Mouse (Mus musculus) limb, embryonic 12.5 days (tissue): ENCODE measurements around the gene Prune2. TPM values are rescaled to one million over a fixed set of nuclear protein-coding genes. Genes with fewer than 3 reads are reported as not detected.
A peak's percentile ranks its signal among the peaks of the same experiment; 100 is the strongest.

Experiments used
- ATAC-seq: fragments of 200-750 bp; cut with Nextera tagmentation; 2 replicates; pipeline ENCODE4 v1.8.0; 2017; ENCODE audit warnings: low read depth, moderate TSS enrichment; ENCODE audit not compliant: insufficient number of reproducible peaks, insufficient read depth, low FRiP score, low TSS enrichment
- H3K27ac ChIP-seq: fragments of 300-500 bp; sonication (generic); 2 replicates; pipeline ENCODE4 v1.5.1; 2016; ENCODE audit warnings: mild to moderate bottlenecking, moderate library complexity
- H3K27me3 ChIP-seq: fragments of 300-500 bp; sonication (generic); 2 replicates; pipeline ENCODE4 v1.6.1; 2016; ENCODE audit warnings: mild to moderate bottlenecking, moderate library complexity
- H3K36me3 ChIP-seq: fragments of 300-500 bp; sonication (generic); 2 replicates; pipeline ENCODE4 v1.6.1; 2016; ENCODE audit warnings: mild to moderate bottlenecking, moderate library complexity
- H3K4me1 ChIP-seq: fragments of 300-500 bp; sonication (generic); replicated peaks from 2 replicates; pipeline ENCODE4 v1.6.1; 2016
- H3K4me2 ChIP-seq: fragments of 300-500 bp; sonication (generic); 2 replicates; pipeline ENCODE4 v1.6.1; 2016; ENCODE audit warnings: mild to moderate bottlenecking, moderate library complexity
- H3K4me3 ChIP-seq: fragments of 300-500 bp; sonication (generic); replicated peaks from 2 replicates; pipeline ENCODE4 v1.5.1; 2016; ENCODE audit warnings: mild to moderate bottlenecking
- H3K9ac ChIP-seq: fragments of 300-500 bp; sonication (generic); replicated peaks from 2 replicates; pipeline ENCODE4 v1.6.1; 2016; ENCODE audit warnings: mild to moderate bottlenecking, moderate library complexity
- H3K9me3 ChIP-seq: fragments of 300-500 bp; sonication (generic); 2 replicates; pipeline ENCODE4 v1.6.1; 2016; ENCODE audit warnings: mild to moderate bottlenecking, moderate library complexity
- WGBS: fragments of 180-500 bp; shearing (Covaris S2); methylation state at CpG from one replicate; pipeline ENCODE4 v1.1.7; 2016; 5-methylcytosine and 5-hydroxymethylcytosine counted together
- polyA plus RNA-seq: library from polyadenylated mRNA; unstranded; fragments of >200 nt; fragmentation: Nextera tagmentation; extraction: Ambion mirVana; gene quantifications from 2 replicates; pipeline ENCODE4 v1.2.1, GENCODE M21; 2016

Prune2 gene
- 0.60 and 0.80 TPM in 2 replicates for polyA plus RNA-seq

DNA sequence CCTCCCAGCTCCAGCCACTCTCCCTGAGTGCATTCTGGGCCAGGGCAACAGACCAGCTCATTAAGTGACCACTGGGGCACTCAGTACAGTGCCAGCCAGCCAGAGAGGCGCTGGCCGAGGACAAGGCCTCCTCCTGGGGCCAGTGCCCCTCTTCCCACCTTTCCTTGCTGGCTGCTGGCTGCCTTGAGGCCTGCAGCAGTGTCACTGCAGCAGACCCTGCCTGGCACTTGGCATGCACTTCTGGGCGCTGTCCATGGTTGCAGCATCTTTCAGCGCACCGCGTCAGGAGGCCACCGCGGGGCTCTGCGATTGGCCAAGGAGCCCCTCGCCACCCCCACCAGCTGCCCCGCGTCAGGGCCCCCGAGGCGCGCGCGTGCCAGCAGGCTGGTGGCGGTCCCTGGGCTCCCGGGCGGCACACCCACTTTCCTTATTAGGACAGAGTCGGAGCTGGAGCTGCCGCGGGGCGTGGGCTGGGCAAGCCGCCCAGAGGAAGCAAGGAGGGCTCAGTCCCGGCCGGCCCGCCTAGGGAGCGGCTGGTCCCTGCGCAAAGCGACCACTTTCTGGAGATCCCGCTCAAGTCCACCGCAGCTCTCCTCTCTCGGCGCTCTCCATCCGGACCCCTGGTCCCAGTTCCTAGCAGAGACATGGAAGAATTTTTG, at the start of gene Prune2:
Gene Prune2, plus strand, starts transcription at position 506 of the 659 bp plus-strand sequence.
- H3K4me2 ChIP-seq, result peak within 1 kb of the TSS; percentile 82
- WGBS, result under 1% methylated on average over 35 of the region's 36 CpGs
- peaks cover 29% of the 10 kb centered on the region for H3K27me3 ChIP-seq

DNA sequence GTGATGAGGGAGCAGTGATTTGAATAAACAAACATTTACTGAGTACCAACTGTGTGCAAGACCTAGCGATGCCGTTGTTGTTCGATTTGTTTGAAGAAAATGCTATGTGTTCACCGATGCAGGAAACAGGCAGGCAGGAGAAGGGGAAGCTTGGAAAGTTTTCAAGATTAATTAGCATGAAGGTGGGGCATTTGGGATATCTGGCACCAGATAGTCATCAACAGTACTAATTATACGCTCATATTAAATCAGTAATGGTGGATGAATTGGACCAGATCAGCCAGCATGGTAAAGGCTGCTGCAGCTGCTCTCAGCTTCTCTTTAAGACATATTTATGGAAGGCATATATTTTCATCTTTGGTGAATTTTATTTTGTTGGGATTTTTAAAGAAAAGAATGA, 44.4 kb upstream of the Prune2 start:
- Histone ChIP-seq H3K36me3 (no peaks in the 10 kb centered on the region), H3K27ac (no peak overlapping the region), H3K9me3 (no peaks in the 10 kb centered on the region), H3K27me3 (no peaks in the 10 kb centered on the region), H3K9ac (no peak overlapping the region), H3K4me3 (no peak overlapping the region), H3K4me2 (no peak overlapping the region), H3K4me1 (no peaks in the 10 kb centered on the region)
- ATAC-seq, result no peak
- WGBS, result 89% methylated on average over 5 of the region's 5 CpGs

More for the DNA sequence above, at the start of gene Prune2:
- no peak within 1 kb of the TSS for H3K27ac ChIP-seq
- no peaks in the 10 kb centered on the region for H3K9me3 ChIP-seq
- H3K9ac ChIP-seq, result 0 out of 2 replicates have a peak within 1 kb of the TSS, but pooled peaks have one; percentile 23
- H3K36me3 ChIP-seq, result no peaks in the 10 kb centered on the region
- peak within 1 kb of the TSS; percentile 35 for H3K4me3 ChIP-seq
- H3K4me1 ChIP-seq, result peaks cover 14% of the 10 kb centered on the region
- peak; percentile 95 for ATAC-seq

DNA sequence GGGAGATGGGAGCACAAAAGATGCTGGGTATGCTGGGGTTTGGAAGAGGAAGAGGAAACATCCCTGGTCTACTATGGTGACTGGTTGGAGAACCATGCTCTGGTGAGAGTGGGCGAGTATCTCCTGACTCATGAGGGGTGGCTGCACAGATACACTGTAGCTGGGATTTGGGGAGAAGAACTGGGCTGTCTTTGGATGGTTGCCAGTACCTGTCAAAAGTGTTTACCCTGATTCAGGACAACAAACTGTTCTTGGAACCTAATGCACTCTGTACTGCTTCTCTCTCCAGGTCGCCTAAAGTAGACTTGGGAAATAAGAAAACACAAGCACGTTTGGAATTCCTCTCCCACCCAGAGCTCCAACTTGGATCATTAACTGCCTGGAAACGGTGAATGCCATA, 31.4 kb upstream of the Prune2 start:
- 86% methylated on average over 4 of the region's 4 CpGs for WGBS
- H3K36me3 ChIP-seq, result no peaks in the 10 kb centered on the region
- H3K4me1 ChIP-seq, result no peaks in the 10 kb centered on the region
- H3K27me3 ChIP-seq, result no peaks in the 10 kb centered on the region
- no peak for ATAC-seq
- no peak overlapping the region for H3K9ac ChIP-seq
- no peak overlapping the region for H3K4me3 ChIP-seq
- no peak overlapping the region for H3K27ac ChIP-seq
- H3K9me3 ChIP-seq, result no peaks in the 10 kb centered on the region
- H3K4me2 ChIP-seq, result no peak overlapping the region

DNA sequence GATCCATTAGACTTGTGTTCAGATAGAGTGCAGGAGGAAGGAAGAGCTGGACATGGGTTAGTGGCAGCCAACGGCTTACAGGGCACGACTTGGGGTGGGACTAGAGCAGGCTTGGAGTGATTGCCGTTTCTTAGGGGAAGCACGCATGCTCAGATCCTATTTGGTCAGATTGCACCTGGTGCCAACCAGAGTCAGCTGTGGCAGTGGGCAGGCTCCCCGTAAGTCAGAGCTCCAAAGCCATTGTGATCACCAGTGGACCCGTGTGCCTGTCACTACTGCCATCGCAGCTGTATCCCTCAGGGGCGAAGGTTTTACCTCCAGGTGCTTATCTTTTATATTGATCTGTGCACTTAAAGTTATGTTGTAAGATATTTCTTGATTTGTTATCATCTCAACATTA, 21.3 kb upstream of the Prune2 start:
- ATAC-seq, result no peak
- Histone ChIP-seq H3K4me3 (no peak overlapping the region), H3K9me3 (no peaks in the 10 kb centered on the region), H3K4me2 (no peak overlapping the region), H3K36me3 (no peaks in the 10 kb centered on the region), H3K9ac (no peak overlapping the region), H3K4me1 (no peaks in the 10 kb centered on the region), H3K27me3 (no peaks in the 10 kb centered on the region), H3K27ac (no peak overlapping the region)
- WGBS, result 81% methylated on average over 8 of the region's 8 CpGs

DNA sequence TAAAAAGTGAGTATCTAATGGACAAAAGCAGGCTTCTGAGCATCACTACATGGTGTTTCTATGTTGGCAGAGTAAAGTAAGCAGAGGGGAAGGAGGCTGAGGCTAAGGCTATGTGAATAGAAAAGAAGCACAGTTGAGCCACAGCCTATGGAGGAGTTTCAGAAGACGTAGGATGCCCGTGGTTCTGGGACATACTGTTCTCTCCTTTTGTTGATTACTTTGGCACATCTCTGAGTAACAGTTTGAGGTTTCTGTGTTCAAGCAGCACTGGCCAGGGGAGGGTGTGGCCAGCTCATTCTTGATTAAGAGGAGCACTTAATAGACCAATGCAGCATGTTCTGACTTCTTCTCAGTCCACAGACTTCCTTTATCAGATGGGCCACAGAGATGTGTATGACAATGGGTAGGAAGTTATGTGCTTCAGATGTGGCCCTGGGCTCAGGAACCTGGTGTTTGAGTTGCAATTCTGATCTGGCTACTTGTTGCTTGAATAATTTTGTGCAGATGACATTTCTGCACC, 7.1 kb upstream of the Prune2 start:
- Histone ChIP-seq H3K4me1 (no peaks in the 10 kb centered on the region), H3K9me3 (no peaks in the 10 kb centered on the region), H3K27me3 (no peaks in the 10 kb centered on the region), H3K27ac (no peak overlapping the region), H3K4me3 (no peak overlapping the region), H3K36me3 (no peaks in the 10 kb centered on the region), H3K4me2 (no peak overlapping the region), H3K9ac (no peak overlapping the region)
- whole genome bisulfite sequencing, result 83% methylated on average over 2 of the region's 2 CpGs
- no peak for ATAC-seq

DNA sequence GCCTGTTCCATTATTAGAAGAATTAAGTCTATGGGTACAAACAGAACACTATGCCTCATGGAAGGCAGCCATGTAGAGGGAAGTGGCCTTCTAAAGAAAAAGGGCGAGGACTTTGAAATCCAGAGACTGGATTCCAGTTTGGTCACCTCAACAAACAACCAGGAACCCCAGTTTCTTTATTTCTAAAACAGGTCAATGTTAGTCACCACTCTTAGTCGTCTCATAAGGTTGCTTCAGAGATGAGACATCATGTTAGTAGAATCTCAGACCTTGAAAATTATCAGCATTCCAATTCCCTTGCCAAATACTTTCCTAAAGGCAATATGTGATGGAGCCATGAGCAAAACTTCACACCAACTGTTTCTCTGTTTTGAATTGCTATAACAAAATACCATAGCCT, 6.6 kb upstream of the Prune2 start:
- H3K36me3 ChIP-seq, result no peaks in the 10 kb centered on the region
- H3K9me3 ChIP-seq, result no peaks in the 10 kb centered on the region
- no peak overlapping the region for H3K27ac ChIP-seq
- no peaks in the 10 kb centered on the region for H3K4me1 ChIP-seq
- no peak for ATAC-seq
- H3K9ac ChIP-seq, result no peak overlapping the region
- H3K4me2 ChIP-seq, result no peak overlapping the region
- H3K27me3 ChIP-seq, result peaks cover 4% of the 10 kb centered on the region; the same call in 1 of the 2 replicates
- WGBS, result 84% methylated on average over 2 of the region's 2 CpGs
- no peak overlapping the region for H3K4me3 ChIP-seq

DNA sequence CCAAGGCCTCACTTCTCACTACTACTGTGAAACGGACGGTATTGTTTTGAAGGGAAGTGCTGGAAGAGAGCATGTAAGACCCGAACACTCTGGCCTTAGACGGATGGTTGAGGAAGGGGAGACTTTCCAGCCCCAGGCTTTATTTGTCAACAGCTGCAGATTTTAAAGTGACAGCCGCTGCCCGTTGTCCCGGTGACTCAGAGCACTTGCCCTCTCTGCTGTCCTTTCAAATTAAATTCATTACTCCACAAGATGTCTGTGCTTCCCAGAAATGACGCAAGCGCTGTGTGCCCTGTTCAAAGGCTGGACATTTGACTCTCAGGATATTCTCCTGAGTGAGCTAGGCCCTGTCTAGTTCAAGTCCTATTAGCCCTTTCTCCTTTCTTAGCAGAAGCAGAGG, 5.9 kb upstream of the Prune2 start:
- Histone ChIP-seq H3K9me3 (no peaks in the 10 kb centered on the region), H3K4me2 (no peak overlapping the region), H3K27me3 (peaks cover 7% of the 10 kb centered on the region), H3K4me3 (no peak overlapping the region), H3K4me1 (no peaks in the 10 kb centered on the region), H3K36me3 (no peaks in the 10 kb centered on the region), H3K9ac (no peak overlapping the region), H3K27ac (no peak overlapping the region)
- 53% methylated on average over 9 of the region's 9 CpGs for WGBS
- ATAC-seq, result no peak

DNA sequence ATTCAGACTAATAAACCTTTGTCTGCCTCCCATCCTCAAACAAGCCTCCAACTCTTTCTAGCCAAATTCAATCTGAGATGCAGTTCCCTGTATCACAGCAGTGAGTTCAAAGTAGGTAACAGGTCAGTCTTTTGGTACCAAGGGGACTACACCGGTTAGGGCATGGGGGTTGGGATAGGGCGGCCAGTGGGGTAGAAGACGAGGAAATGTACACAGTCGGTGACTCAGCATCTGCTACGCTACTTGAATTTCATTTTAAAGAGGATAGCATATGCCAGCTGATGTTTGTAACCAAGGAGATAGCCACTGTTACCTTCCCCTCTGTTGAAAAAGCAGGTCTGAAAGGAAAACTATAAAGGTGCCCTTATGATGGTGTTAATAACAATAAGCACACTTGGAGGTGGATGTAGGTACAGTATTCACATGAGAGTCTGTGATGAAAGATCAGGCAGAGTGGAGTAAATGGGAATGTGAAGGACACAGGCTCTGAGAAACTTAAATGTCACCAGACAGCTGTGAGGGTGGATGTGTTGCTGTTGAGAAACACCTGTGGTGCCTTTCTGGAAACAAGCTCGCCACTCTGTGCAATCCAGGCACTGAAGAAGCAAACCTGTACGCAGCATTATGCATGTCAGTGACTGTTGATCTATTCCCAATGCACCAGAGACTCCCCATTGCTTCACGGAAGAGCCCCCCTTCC, 5.1 kb upstream of the Prune2 start:
- Histone ChIP-seq H3K4me3 (no peak overlapping the region), H3K27me3 (peaks cover 15% of the 10 kb centered on the region), H3K9ac (no peak overlapping the region), H3K36me3 (no peaks in the 10 kb centered on the region), H3K9me3 (no peaks in the 10 kb centered on the region), H3K4me1 (peaks cover 4% of the 10 kb centered on the region), H3K27ac (no peak overlapping the region), H3K4me2 (no peak overlapping the region)
- WGBS, result 80% methylated on average over 8 of the region's 8 CpGs
- ATAC-seq, result no peak

DNA sequence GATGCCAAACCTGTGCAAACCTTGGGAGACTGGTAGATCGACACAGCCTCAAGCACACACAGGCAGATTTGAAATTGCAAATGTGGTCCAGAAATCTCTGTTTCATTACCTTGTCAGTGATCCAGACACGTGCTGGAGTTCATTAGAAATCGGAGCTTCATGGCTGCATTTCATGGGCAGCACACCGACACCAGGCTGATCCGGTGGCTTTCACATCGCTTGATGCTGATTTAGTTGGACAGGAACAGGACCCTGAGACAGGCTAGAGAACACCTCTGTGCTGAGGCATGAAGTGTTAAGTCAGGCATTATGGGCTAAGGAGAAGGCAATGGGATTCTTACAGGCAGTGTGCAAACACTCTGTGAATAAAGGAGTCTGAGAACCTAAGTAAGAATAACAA, 1.2 kb upstream of the Prune2 start:
- no peaks in the 10 kb centered on the region for H3K9me3 ChIP-seq
- H3K36me3 ChIP-seq, result no peaks in the 10 kb centered on the region
- H3K27me3 ChIP-seq, result peaks cover 29% of the 10 kb centered on the region
- no peak overlapping the region for H3K27ac ChIP-seq
- H3K4me2 ChIP-seq, result no peak overlapping the region
- no peak overlapping the region for H3K4me3 ChIP-seq
- ATAC-seq, result no peak
- WGBS, result 75% methylated on average over 6 of the region's 6 CpGs
- peaks cover 14% of the 10 kb centered on the region for H3K4me1 ChIP-seq
- H3K9ac ChIP-seq, result no peak overlapping the region

DNA sequence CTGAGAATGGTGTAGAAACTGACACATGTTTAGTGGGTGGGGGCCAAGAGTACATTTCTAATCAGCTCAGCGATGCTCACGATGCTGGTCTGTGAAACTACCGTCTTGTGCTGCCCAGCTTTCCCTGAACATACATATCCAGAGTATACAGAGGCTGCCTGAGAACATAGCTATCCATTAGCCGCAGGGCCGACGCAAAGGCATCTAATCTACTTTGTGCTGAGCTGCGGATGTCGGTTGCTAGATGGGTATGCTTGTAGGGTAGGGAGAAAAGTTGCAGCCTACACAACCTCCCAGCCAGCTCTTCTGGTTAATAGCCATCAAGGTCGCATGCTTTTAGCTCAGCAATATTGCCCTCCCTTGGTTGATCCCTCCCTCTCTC, 696 bp upstream of the Prune2 start:
- WGBS, result 57% methylated on average over 9 of the region's 9 CpGs
- no peaks in the 10 kb centered on the region for H3K36me3 ChIP-seq
- peaks cover 29% of the 10 kb centered on the region for H3K27me3 ChIP-seq
- H3K4me3 ChIP-seq, result no peak overlapping the region
- peak overlapping the region; percentile 82 for H3K4me2 ChIP-seq
- no peaks in the 10 kb centered on the region for H3K9me3 ChIP-seq
- no peak overlapping the region for H3K27ac ChIP-seq
- H3K9ac ChIP-seq, result no peak overlapping the region
- no peak for ATAC-seq
- H3K4me1 ChIP-seq, result peaks cover 14% of the 10 kb centered on the region

DNA sequence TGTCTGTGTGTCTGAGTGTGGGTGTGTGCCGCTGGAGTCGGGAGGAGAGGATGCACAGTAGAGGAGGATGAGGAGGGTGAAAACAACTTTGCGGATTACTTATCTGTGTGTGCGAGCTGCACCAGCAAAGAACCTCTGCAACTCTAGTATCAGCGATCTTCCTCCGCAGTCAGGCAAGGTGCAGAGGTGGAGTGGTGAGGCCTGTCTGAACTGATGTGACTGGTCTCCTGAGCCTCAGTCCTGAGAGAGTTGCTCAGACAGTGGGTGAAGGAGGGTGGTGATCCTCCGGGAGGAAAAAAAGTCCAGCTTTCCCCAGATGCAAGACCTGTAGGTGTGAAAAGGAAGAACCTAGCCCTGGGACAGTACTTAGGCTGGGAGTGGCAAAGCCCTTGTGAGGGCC, 401 bp downstream of the Prune2 start:
- 2% methylated on average over 7 of the region's 7 CpGs for WGBS
- Histone ChIP-seq H3K36me3 (no peaks in the 10 kb centered on the region), H3K27me3 (peaks cover 29% of the 10 kb centered on the region), H3K4me2 (peak overlapping the region; percentile 82), H3K4me1 (peaks cover 14% of the 10 kb centered on the region), H3K9ac (0 out of 2 replicates have a peak overlapping the region, but pooled peaks have one; percentile 23), H3K9me3 (no peaks in the 10 kb centered on the region), H3K27ac (no peak overlapping the region), H3K4me3 (peak overlapping the region; percentile 35)
- no peak; the same call in none of the 2 replicates for ATAC-seq
